Mouse (Mus musculus): ENCODE measurements around the gene Lrfn1. TPM values are rescaled to one million over a fixed set of nuclear protein-coding genes. Genes with fewer than 3 reads are reported as not detected.

Lrfn1 gene
- polyA plus RNA-seq, 1 experiment from 2014 or later, result 1.7 TPM

GRCm38 (mm10) chr7:28464416-28465212 lies 12.8 kb downstream of the Lrfn1 start:
- Histone ChIP-seq H3K9ac (ENCODE audit: low read length) (0 out of 2 replicates have a peak overlapping the region, but pooled peaks have one; percentile 10), H3K9me3 (replicated peaks; ENCODE audit: control insufficient read depth, low read length) (no peaks in the 10 kb centered on the region), H3K4me1 (ENCODE audit: control insufficient read depth, insufficient read depth, low read length) (peaks cover 10% of the 10 kb centered on the region; the same call in 1 of the 2 replicates), H3K4me3 (replicated peaks; ENCODE audit: low read length) (no peak overlapping the region), H3K27me3 (ENCODE audit: control insufficient read depth, insufficient read depth, low read length) (0 out of 2 replicates have a peak, but pooled peaks cover 3% of the 10 kb centered on the region), H3K27ac (ENCODE audit: low read length) (0 out of 2 replicates have a peak overlapping the region, but pooled peaks have one; percentile 16), H3K36me3 (ENCODE audit: control insufficient read depth, insufficient read depth, low read length) (peaks cover 7% of the 10 kb centered on the region; the same call in 1 of the 2 replicates), H3K4me2 (ENCODE audit: low read depth, low read length) (peak overlapping the region; percentile 23; the same call in 1 of the 2 replicates)
- 51% methylated on average over 10 of the region's 10 CpGs for WGBS
- ATAC-seq (ENCODE audit: insufficient read depth, low FRiP score), result peak; percentile 77; the same call in 1 of the 2 replicates

GRCm38 (mm10) chr7:28466721-28467212 lies 15.0 kb downstream of the Lrfn1 start:
- Histone ChIP-seq H3K4me1 (ENCODE audit: control insufficient read depth, insufficient read depth, low read length) (peaks cover 10% of the 10 kb centered on the region; the same call in 1 of the 2 replicates), H3K9ac (ENCODE audit: low read length) (peak overlapping the region; percentile 76), H3K9me3 (replicated peaks; ENCODE audit: control insufficient read depth, low read length) (no peaks in the 10 kb centered on the region), H3K36me3 (ENCODE audit: control insufficient read depth, insufficient read depth, low read length) (no peaks in the 10 kb centered on the region), H3K4me3 (replicated peaks; ENCODE audit: low read length) (peak overlapping the region; percentile 57), H3K27me3 (ENCODE audit: control insufficient read depth, insufficient read depth, low read length) (0 out of 2 replicates have a peak, but pooled peaks cover 3% of the 10 kb centered on the region), H3K27ac (ENCODE audit: low read length) (no peak overlapping the region), H3K4me2 (ENCODE audit: low read depth, low read length) (peak overlapping the region; percentile 96)
- WGBS, result 32% methylated on average over 40 of the region's 40 CpGs
- ATAC-seq (ENCODE audit: insufficient read depth, low FRiP score), result no peak

GRCm38 (mm10) chr7:28467213-28467751 lies 15.5 kb downstream of the Lrfn1 start:
- H3K4me3 ChIP-seq (replicated peaks; ENCODE audit: low read length), result peak overlapping the region; percentile 57
- H3K9ac ChIP-seq (ENCODE audit: low read length), result peak overlapping the region; percentile 76
- peak; percentile 85 for ATAC-seq (ENCODE audit: insufficient read depth, low FRiP score)
- 2% methylated on average over 61 of the region's 63 CpGs for WGBS
- no peak overlapping the region for H3K27ac ChIP-seq (ENCODE audit: low read length)
- H3K4me2 ChIP-seq (ENCODE audit: low read depth, low read length), result peak overlapping the region; percentile 96
- H3K27me3 ChIP-seq (ENCODE audit: control insufficient read depth, insufficient read depth, low read length), result 0 out of 2 replicates have a peak, but pooled peaks cover 3% of the 10 kb centered on the region
- no peaks in the 10 kb centered on the region for H3K36me3 ChIP-seq (ENCODE audit: control insufficient read depth, insufficient read depth, low read length)
- no peaks in the 10 kb centered on the region for H3K9me3 ChIP-seq (replicated peaks; ENCODE audit: control insufficient read depth, low read length)
- H3K4me1 ChIP-seq (ENCODE audit: control insufficient read depth, insufficient read depth, low read length), result peaks cover 10% of the 10 kb centered on the region; the same call in 1 of the 2 replicates

- no peak for ATAC-seq (ENCODE audit: insufficient read depth, low FRiP score)
- Histone ChIP-seq H3K27me3 (ENCODE audit: control insufficient read depth, insufficient read depth, low read length) (no peaks in the 10 kb centered on the region), H3K4me3 (replicated peaks; ENCODE audit: low read length) (no peak overlapping the region), H3K27ac (ENCODE audit: low read length) (no peak overlapping the region), H3K9me3 (replicated peaks; ENCODE audit: control insufficient read depth, low read length) (no peaks in the 10 kb centered on the region), H3K4me2 (ENCODE audit: low read depth, low read length) (no peak overlapping the region), H3K36me3 (ENCODE audit: control insufficient read depth, insufficient read depth, low read length) (no peaks in the 10 kb centered on the region), H3K9ac (ENCODE audit: low read length) (no peak overlapping the region), H3K4me1 (ENCODE audit: control insufficient read depth, insufficient read depth, low read length) (no peaks in the 10 kb centered on the region)
- WGBS, result 85% methylated on average over 6 of the region's 6 CpGs
These were observed 24.4 kb downstream of the Lrfn1 start for GRCm38 (mm10) chr7:28476191-28476590.

- no peaks in the 10 kb centered on the region for H3K4me1 ChIP-seq (ENCODE audit: control insufficient read depth, insufficient read depth, low read length)
- no peak overlapping the region for H3K27ac ChIP-seq (ENCODE audit: low read length)
- no peak overlapping the region for H3K9ac ChIP-seq (ENCODE audit: low read length)
- 83% methylated on average over 5 of the region's 5 CpGs for WGBS
- no peaks in the 10 kb centered on the region for H3K9me3 ChIP-seq (replicated peaks; ENCODE audit: control insufficient read depth, low read length)
- H3K36me3 ChIP-seq (ENCODE audit: control insufficient read depth, insufficient read depth, low read length), result no peaks in the 10 kb centered on the region
- H3K4me3 ChIP-seq (replicated peaks; ENCODE audit: low read length), result no peak overlapping the region
- H3K27me3 ChIP-seq (ENCODE audit: control insufficient read depth, insufficient read depth, low read length), result no peaks in the 10 kb centered on the region
- peak; percentile 62; the same call in 1 of the 2 replicates for ATAC-seq (ENCODE audit: insufficient read depth, low FRiP score)
- no peak overlapping the region for H3K4me2 ChIP-seq (ENCODE audit: low read depth, low read length)
These were observed 25.6 kb downstream of the Lrfn1 start for GRCm38 (mm10) chr7:28477363-28477762.

GRCm38 (mm10) chr7:28478854-28479253 lies 27.1 kb downstream of the Lrfn1 start:
- no peaks in the 10 kb centered on the region for H3K9me3 ChIP-seq (replicated peaks; ENCODE audit: control insufficient read depth, low read length)
- ATAC-seq (ENCODE audit: insufficient read depth, low FRiP score), result peak; percentile 71; the same call in 1 of the 2 replicates
- no peaks in the 10 kb centered on the region for H3K27me3 ChIP-seq (ENCODE audit: control insufficient read depth, insufficient read depth, low read length)
- no peak overlapping the region for H3K4me2 ChIP-seq (ENCODE audit: low read depth, low read length)
- no peaks in the 10 kb centered on the region for H3K4me1 ChIP-seq (ENCODE audit: control insufficient read depth, insufficient read depth, low read length)
- no peak overlapping the region for H3K9ac ChIP-seq (ENCODE audit: low read length)
- no peak overlapping the region for H3K27ac ChIP-seq (ENCODE audit: low read length)
- 4% methylated on average over 8 of the region's 8 CpGs for WGBS
- no peaks in the 10 kb centered on the region for H3K36me3 ChIP-seq (ENCODE audit: control insufficient read depth, insufficient read depth, low read length)
- H3K4me3 ChIP-seq (replicated peaks; ENCODE audit: low read length), result no peak overlapping the region

- Histone ChIP-seq H3K27ac (ENCODE audit: low read length) (no peak overlapping the region), H3K4me2 (ENCODE audit: low read depth, low read length) (no peak overlapping the region), H3K27me3 (ENCODE audit: control insufficient read depth, insufficient read depth, low read length) (no peaks in the 10 kb centered on the region), H3K36me3 (ENCODE audit: control insufficient read depth, insufficient read depth, low read length) (no peaks in the 10 kb centered on the region), H3K9ac (ENCODE audit: low read length) (no peak overlapping the region), H3K9me3 (replicated peaks; ENCODE audit: control insufficient read depth, low read length) (no peaks in the 10 kb centered on the region), H3K4me1 (ENCODE audit: control insufficient read depth, insufficient read depth, low read length) (no peaks in the 10 kb centered on the region; the same call in 1 of the 2 replicates), H3K4me3 (replicated peaks; ENCODE audit: low read length) (no peak overlapping the region)
- ATAC-seq (ENCODE audit: insufficient read depth, low FRiP score), result no peak
- WGBS, result 81% methylated on average over 11 of the region's 11 CpGs
These were observed 31.1 kb downstream of the Lrfn1 start for GRCm38 (mm10) chr7:28482854-28483253.

GRCm38 (mm10) chr7:28484192-28484591 lies 32.4 kb downstream of the Lrfn1 start:
- no peak for ATAC-seq (ENCODE audit: insufficient read depth, low FRiP score)
- Histone ChIP-seq H3K9me3 (replicated peaks; ENCODE audit: control insufficient read depth, low read length) (no peaks in the 10 kb centered on the region), H3K4me1 (ENCODE audit: control insufficient read depth, insufficient read depth, low read length) (peaks cover 3% of the 10 kb centered on the region; the same call in 1 of the 2 replicates), H3K27me3 (ENCODE audit: control insufficient read depth, insufficient read depth, low read length) (no peaks in the 10 kb centered on the region), H3K4me2 (ENCODE audit: low read depth, low read length) (no peak overlapping the region), H3K4me3 (replicated peaks; ENCODE audit: low read length) (no peak overlapping the region), H3K9ac (ENCODE audit: low read length) (no peak overlapping the region), H3K36me3 (ENCODE audit: control insufficient read depth, insufficient read depth, low read length) (no peaks in the 10 kb centered on the region), H3K27ac (ENCODE audit: low read length) (no peak overlapping the region)
- WGBS, result 22% methylated on average over 4 of the region's 4 CpGs

Data from stomach, embryonic 16.5 days (tissue).